Mouse (Mus musculus): ENCODE results near the gene Pglyrp2.

Gene Pglyrp2

DNA sequence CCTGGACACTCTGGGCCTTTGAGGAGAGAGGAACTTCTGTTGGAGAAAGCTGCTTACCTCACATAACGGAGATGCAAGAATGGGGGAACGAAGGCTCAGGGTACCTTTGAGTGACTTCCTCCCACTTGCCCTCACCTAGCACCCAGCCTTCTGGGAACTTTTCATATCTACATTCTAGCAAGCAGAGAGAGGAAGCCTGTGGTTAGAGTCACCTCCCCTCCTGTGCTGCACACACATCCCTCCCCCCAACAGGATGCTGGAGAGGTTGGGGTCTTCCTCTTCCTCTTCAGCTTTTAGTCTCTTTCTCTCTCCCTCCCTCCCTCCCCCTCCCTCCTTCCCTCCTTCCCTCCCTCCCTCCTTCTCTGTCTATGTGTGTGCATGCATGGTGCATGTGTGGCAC, at the start of gene Pglyrp2:
Gene Pglyrp2, minus strand, starts transcription at position 134 of the 400 bp plus-strand sequence.
- peak; percentile 74 to 90 for DNase-seq

DNA sequence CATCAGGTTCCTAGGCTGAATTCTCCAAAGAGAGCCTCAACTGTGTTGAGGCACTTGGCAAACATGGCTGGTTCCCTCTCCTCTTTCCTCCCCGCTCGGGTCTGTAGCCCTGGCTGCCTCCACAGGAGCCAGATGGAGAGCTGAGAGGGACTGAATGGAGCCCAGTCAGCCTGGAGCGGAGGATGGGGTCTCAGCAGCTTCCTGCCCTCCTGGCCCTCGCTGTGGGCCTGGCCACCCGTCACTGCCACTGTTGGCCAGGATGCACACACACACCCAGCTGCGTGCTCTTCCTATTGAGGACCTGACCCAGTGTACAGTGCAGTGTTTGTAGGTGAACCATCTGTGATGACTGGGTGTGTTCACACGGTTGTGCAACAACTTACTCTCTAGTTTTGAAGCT, 48.2 kb upstream of the Pglyrp2 start:
- no peak for DNase-seq

DNA sequence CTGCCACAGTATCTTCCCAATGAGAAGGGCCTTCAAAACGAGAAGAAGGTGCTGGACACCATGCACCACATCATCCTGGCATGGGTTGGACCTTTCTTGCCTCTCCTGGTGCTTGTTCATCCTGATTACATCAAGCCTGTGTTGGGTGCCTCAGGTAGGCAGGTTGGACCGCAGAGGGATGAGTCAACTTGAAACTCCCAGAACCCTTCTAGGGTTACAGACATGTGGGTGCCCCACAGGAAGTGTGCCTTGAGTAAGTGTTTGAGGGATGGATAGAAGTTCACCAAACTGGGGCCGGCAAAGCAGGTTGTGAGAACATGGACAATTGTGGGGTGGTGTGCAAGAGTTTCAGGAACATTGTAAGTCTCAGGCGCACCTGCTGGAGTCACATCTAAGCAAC, 46.8 kb upstream of the Pglyrp2 start:
- no peak for DNase-seq

DNA sequence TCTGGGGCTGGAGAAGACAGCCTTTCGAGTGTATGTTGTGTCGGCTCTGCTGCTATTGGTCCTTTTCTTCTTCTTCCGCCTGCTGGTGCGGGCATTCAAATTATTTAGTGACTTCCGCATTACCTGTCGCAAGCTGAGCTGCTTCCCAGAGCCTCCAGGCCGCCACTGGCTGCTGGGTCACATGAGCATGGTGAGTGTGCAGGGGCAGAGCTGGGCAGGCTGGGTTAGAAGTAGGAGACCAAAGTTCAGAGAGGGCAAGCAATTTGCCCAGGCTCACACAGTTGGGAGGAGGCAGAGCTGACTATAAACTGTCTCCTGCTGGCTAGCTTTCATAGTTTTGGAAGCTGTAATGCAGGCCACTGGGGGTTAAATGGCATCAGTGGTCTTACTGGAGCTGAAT, 44.5 kb upstream of the Pglyrp2 start:
- DNase-seq: no peak

DNA sequence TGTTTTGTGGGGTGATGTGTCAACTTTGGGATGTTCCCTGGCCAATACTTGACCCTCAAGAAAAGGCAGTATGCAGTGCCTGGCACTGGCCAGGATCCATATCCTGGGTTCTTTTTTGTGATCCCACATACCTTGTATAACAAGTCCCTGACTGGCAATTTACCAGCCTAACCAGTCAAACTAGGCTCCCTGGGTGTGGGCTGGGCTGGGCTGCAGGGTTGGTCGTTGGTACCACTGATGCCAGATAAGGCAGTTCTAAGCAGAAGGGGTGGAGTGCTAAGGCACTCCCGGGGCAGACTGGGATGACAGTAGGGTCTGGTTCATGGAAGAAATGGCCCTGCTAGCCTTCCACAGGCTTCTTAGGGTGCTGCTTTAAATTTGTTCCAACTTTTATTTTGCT, 31.0 kb upstream of the Pglyrp2 start:
- no peak for DNase-seq

DNA sequence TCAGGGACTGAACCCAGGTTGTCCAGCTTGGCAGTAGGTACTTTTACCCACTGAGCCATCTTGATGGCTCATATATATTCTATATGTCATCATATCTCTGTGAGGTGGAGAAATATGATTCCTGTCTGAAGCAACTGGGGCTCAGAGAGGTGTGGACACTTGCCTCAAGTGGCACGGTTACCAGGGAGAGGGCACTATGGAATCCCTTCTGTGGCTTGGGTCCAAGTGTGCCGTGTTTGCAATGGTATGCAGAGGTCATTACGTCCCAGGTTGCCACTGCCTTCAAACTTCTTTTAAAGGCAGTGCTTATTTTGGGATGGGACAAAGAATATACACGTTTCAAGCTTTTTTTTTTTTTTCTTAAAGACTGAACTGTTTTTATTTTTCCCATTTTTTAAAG, 30.2 kb upstream of the Pglyrp2 start:
- no peak for DNase-seq

DNA sequence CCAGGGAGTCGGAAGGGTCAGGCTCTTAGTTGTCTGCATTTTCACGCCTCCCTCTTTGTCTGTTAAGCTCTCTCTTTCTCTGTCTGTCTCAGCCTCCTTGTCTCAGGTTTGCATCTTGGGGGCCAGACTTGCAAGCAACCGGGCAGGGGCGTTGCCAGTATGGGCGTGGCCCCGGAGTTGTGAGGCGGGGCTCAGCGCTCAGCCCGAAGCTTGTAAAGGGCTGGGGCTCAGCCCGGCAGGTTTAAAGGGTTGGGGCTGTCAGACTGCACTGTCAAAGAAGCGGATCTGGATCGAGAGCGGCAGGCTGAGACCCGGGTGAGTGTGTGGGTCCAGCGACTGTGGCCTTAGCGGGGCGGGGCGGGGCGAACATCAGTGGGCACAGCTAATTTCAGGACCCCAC, 28.5 kb upstream of the Pglyrp2 start, which contains the start of gene Cyp4f39:
Gene Cyp4f39, plus strand, starts transcription at position 242 of the 400 bp plus-strand sequence.
- peak; percentile 33 to 54 for DNase-seq

DNA sequence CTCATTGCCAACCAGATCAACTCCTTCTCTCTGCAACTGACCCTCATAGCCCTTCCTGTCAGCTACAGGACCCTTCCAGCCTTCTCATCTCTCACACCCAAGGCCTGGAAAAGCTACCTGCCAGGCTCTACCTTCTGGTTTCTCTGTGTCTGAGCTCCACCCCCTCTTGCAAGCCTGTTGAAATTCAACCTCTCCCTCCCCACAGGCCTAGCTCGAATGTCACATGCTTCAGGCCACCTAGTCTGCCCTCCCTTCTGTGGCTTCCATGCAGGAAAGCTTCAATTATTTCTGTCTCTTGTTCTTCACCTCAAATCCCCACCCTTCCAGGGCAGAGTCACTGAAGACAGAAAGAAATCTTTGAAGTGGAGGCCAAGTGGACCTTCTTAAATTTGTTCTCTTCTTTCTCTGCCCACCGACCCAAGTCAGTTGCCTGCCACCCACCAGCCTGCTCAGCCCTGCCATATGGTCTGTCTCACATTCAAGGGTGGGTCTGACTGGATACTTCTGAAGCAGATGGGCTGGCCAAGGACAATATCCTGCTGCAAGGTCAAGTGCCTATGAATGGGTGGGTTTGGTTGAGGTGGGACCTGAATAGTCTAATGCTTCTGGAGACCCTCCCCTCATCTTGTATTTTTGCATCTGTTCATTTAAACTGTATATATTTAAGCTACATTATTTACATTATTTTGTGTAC, 27.0 kb upstream of the Pglyrp2 start:
- no peak for DNase-seq

DNA sequence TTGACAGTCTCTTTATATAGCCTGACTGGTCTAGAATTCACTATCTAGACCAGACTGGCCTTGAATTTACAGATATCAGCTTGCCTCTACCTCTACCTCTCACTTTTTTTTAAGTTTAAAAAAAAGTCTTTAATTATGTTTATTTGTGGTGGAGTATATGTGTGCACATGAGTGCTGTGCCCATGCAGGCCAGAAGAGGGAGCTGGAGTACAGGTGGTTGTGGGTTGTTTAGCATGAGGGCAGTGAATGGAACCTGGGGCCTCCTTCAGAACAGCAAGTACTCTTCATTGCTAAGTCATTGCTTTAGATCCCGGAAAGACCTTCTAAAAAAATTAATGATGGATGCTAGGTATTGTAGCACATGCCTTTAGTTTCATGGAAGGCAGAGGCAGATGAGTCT, 25.1 kb upstream of the Pglyrp2 start:
- no peak for DNase-seq

DNA sequence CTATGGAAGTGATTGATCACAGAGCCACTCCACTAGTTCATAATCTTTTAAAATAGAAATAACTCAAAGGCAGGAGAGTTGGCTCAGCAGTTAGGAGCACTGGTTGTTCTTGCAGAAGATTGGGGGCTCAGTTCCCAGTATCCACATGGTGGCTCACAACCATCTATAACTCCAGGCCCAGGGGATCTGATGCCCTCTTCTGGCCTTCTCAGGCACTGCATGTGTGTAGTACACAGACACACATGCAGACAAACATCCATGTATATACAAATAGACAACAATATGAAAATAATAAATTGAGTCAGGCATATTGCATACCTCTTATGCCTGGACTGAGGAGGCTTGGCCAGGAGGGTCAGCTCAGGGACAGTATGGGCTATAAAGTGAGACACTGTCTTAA, 23.2 kb upstream of the Pglyrp2 start:
- DNase-seq: no peak

DNA sequence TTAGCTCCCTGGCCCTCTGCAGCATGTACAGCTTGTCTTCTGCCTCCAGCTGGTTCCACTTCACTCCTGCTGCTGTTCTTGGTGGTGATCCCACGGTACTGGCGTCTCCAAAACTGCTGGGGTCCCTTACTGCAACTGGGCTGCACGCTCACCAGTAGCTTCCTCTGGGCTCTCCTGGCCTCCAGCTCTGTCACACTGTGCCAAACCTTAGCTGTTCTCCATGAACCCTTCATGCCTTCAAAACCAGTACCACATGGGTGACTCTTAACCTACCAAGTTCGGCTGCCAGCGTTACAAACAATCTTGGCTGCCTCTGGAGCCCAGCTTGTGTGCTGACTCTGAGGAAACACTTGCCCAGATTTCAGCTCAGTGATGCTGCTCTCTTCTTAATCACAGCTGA, 21.0 kb upstream of the Pglyrp2 start:
- DNase-seq: no peak

DNA sequence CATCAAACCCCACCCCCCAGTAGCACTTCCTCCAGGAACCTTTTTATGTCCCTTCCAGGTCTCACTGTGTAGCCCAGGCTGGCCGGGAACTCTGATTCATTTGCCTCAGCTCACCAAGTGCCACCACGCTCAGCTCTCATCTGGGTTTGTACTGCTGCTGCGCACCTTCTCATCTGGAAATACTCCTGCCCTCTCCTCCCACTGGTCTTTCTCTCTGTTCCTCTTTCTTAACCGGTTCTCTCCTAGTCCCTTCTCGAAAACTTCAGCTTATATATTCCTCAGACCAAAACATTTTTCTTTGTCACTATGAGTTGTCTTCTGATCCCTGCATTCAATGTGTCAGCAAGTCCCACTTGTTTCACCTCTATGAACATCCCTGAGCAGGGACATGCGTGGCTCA, 19.3 kb upstream of the Pglyrp2 start:
- no peak for DNase-seq

DNA sequence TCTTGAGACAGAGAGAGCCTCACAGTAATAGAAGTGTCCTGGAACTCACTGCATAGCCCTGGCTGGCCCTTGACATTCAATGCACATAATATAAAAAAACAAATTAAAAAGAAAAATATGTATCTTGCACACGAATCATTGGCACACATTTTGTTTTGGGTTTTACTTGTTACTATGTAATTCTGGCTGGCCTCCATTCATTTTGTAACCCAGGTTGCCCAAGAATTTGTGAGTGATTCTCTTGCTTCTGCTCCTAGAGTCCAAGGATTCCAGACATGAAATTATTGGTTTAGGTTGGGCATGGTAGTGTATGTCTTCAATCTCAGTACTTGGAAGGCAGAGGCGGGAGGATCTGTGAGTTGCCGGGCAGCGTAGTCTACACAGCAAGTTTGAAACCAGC, 13.1 kb upstream of the Pglyrp2 start:
- no peak for DNase-seq

DNA sequence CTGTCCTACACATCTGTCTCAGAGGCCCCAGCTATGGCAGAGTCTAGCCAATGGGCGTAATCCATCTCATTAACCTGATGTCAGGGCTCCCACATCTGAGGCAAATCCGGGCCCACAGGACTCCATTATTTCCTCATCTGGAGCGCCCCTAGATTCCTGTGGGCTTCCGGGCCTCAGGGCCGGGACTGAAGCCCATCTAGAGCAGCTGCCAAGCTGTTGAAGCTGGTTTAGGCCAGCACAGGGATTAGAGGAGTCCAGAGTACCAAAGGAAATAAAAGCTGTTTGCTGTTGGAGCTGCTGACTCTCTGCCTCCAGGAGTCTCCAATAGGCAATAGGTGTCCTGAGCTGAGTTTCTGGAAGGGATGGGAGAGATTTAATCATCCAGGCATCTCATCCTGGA, 11.2 kb upstream of the Pglyrp2 start:
- no peak for DNase-seq

DNA sequence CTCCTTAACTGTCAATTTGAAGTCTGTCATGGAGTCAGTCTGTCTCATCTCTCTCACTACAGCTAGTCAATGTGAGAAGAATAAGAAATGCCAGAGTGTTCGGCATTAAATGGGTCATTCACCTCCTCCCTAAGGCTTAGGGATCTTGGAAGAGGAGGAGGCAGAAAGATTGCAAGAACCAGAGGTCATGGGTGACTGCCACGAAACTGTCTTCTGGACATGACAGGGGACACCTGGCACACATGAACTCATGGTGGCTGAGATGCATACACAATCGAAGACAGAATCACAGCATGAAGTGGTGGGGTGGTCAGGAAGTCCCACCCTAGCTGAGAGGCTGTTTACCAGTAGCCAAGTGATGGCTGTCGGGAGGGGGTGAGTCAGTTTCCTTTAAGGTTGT, 10.4 kb upstream of the Pglyrp2 start:
- DNase-seq: no peak

DNA sequence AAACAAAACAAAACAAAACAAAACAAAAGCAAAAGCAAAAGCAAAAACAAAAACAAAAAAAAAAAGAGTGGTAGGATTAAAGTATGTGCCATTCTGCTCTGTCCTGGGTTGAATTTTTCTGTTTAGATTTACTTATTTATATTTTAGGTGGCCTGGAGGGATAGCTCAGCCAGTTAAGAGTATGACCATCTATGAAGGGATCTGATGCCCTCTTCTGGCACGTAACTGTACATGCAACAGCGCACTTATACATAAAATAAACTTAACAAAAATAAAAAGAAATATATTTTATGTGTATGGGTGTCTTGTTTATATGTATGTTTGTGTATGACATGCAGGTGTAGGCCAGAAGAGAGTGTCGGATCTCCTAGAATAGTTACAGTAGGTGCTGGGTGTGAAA, 8.0 kb upstream of the Pglyrp2 start:
- DNase-seq: no peak

DNA sequence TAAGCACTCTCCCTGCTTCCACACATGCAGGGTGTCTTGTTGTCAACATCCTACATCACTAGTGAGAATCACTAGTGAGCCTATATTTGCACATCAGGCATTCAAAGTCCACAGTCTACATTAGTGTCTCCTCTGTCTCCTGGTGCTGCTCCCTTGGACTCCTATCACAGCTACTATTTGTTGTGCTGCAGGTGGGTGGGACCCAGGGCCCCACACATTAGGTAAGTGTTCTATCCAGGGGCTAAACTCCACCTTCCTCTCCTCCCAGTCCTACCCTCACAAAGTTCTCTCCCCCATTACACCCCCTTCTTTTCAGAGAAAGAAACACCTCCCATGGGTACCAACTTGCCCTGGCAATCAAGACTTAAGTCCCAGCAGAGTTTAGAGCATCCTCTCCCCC, 2.6 kb upstream of the Pglyrp2 start:
- no peak for DNase-seq

DNA sequence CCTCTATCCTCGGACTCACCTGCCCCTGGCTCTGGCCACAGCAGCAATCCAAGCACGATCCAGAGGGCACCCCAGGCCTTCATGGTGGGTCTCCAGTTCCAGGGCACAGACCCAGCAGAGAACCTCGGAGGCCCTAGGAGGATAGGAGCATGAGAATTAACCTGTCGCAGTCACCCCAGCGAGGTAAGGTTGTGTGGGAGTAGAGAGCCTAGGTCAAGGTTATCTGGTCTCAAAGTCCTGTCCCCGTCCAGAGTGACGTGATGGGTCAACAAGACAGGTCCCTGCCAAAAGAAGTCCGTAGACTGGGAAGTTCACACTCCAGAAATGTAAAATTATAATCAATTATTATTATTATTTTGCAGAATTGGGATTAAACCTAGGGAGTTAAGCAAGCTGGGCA, 3.2 kb downstream of the Pglyrp2 start:
- DNase-seq: no peak

DNA sequence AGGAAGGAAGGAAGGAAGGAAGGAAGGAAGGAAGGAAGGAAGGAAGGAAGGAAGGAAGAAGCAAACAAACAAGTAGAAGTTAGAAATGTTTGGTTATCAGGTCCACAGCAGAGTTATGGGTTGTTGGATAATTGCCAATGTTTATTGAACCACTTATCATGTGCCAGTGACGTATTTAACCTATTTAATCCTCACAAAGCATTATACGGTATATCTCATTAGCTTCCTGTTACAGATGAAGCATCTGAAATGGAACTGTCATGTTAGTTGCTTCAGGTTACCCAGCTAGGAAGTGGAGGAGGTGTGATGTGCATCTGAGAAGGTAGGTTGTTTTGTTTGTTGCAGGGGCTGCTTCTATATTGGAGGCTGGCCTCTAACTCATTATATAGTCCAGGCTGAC, 4.0 kb downstream of the Pglyrp2 start:
- no peak for DNase-seq

DNA sequence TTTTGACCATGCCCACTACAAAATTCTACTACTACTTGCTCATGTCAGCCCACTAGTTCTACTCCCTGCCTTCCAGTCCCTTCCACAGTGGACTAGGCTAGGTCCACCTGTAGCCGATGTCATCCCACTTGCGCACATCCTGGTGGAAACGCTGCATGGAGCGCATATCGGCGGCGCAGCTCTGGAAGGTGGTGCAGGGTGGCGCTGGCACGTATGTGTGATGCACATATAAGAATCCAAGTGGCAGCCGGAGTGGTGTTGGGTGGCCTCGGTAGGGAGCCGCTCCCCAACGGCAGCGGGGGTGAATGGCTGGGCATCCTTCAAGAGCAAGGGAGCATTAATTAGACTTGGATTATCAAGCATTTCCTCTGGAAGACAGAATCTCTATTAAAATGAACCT, 7.2 kb downstream of the Pglyrp2 start:
- no peak for DNase-seq

DNA sequence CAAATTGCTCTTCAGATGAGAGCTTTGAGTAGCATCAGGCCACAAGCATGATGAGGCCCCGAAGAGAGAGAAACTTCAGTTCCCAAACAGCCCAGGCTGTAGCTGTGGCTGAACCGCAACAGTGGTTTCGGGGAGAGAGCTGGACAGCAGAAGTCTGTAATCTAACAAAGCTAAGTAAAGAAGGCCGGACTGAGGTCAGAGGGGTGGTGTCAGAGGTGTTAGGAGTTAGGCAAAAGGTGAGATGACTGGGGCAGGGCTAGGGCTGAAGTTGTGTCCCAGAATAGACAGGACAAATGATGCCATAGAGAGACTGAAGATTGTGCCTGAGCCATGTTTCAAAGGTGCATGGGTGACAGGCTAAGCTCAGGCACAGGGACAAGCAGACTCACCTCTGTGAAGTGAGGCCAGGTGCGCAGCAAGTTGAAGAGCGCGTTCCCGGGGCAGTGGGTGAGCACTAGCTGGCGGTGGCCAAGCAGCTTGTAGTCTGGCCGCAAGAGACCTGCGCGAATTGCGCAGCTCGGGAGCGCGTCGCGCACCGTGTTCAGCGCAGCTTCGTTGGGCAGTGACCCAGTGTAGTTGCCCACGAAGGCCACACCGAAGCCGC, 8.4 kb downstream of the Pglyrp2 start:
- no peak for DNase-seq

DNA sequence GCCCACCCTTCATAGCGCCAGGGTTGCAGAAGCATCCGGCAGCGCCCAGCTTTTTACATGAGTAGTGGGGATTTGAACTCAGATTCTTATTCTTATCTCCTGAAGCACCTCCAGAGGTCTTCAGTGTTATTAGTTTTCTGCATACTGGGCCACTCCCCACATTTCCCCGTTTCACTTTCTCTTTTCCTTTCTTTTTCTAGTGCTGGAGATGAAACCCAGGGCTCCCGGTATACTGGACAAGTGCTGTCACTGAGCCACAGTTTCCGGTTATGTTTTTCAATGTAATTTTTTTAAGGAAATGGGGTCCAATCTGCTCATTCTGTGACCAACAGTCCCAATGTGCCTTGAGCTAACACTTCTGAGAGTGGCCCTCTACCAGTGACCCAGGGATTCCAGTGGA, 12.1 kb downstream of the Pglyrp2 start:
- DNase-seq: no peak

DNA sequence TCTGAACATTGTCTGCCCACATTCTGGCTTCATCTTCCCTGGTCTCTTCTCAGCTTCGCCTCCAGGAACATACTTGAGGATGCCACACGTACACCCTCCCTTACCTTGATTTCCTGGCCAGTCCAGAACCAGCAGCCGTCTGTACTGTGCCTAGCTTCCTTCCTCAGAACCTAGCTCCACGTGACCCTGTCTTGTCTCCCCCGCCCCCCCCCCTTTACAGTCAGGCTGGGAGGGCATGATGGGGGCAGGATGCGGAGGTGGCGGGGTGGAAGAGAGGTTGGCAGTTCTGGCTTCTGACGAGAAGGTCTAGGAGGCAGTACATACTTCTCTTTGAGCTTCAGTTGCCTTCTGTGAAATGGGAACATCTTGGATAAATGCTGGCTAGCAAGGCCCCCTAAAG, 20.6 kb downstream of the Pglyrp2 start, which contains the start of gene Rasal3:
Gene Rasal3, minus strand, starts transcription at position 167 of the 400 bp plus-strand sequence.
- peak; percentile 77 to 87 for DNase-seq

DNA sequence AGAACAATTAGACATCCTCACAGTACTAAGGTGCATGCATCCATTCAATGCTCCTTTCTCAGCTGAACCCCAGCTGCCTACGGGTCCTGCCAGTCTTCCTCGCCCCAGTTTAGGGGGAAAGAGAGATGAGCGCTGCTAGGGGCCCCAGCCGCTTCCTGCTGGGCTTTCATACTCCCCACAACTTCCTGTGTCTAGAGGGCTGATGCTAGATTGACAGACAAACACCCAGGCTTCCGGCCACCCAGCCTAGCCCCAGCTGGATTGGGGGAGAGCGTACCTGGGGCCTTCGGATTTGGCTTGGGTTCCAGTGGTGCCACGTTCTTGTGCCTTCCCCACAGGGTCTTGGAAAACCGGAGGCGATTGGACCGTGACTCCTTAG, 21.2 kb downstream of the Pglyrp2 start:
- peak; percentile 85 to 89 for DNase-seq

Data from thymus, postnatal 36 days (tissue).